Mouse (Mus musculus) stomach, postnatal 0 days (tissue): ENCODE measurements around the gene Aarsd1. TPM values are rescaled to one million over a fixed set of nuclear protein-coding genes. Genes with fewer than 3 reads are reported as not detected.
"Not testable (repeated sequence)": the region's sequence is repeated elsewhere in the genome, so short reads cannot be mapped to it uniquely, and the experiment has no call there.

ENCODE experiments used
- ATAC-seq: fragments of 200-750 bp; cut with Nextera tagmentation; 2 replicates; pipeline ENCODE4 v1.8.0; 2017; ENCODE audit not compliant: low FRiP score, low TSS enrichment
- DNase-seq: peaks from one replicate; pipeline ENCODE4 v3.0.0-alpha.2; 2016; ENCODE audit warnings: low spot score
- H3K27ac ChIP-seq: fragments of 300-500 bp; sonication (generic); replicated peaks from 2 replicates; pipeline ENCODE4 v1.5.1; 2014; ENCODE audit warnings: mild to moderate bottlenecking, control low read depth
- H3K27me3 ChIP-seq: fragments of 300-500 bp; sonication (generic); 2 replicates; pipeline ENCODE4 v1.6.1; 2014; ENCODE audit warnings: low read length; ENCODE audit not compliant: control insufficient read depth, insufficient read depth
- H3K36me3 ChIP-seq: fragments of 300-500 bp; sonication (generic); 2 replicates; pipeline ENCODE4 v1.6.1; 2014; ENCODE audit warnings: low read length, mixed read lengths; ENCODE audit not compliant: control insufficient read depth, insufficient read depth
- H3K4me1 ChIP-seq: fragments of 300-500 bp; sonication (generic); replicated peaks from 2 replicates; pipeline ENCODE4 v1.6.1; 2014; ENCODE audit warnings: antibody characterized with exemption; ENCODE audit not compliant: control insufficient read depth, insufficient read depth
- H3K4me2 ChIP-seq: fragments of 300-500 bp; sonication (generic); replicated peaks from 2 replicates; pipeline ENCODE4 v1.6.1; 2014; ENCODE audit warnings: low read depth, mild to moderate bottlenecking, control low read depth, moderate library complexity
- H3K4me3 ChIP-seq: fragments of 300-500 bp; sonication (generic); 2 replicates; pipeline ENCODE4 v1.5.1; 2014; ENCODE audit warnings: low read depth, low read length, control low read depth
- H3K9ac ChIP-seq: fragments of 300-500 bp; sonication (generic); 2 replicates; pipeline ENCODE4 v1.6.1; 2014; ENCODE audit warnings: mild to moderate bottlenecking, low read length, control low read depth, mixed read lengths
- H3K9me3 ChIP-seq: fragments of 300-500 bp; sonication (generic); 2 replicates; pipeline ENCODE4 v1.6.1; 2016; ENCODE audit warnings: low read length; ENCODE audit not compliant: control insufficient read depth
- CTCF ChIP-seq: IDR thresholded peaks from 2 replicates; pipeline ENCODE4 v1.5.1; 2016; ENCODE audit warnings: antibody characterized with exemption, low read depth, mild to moderate bottlenecking, moderate library complexity
- EP300 ChIP-seq: optimal IDR thresholded peaks from 2 replicates; pipeline ENCODE3; 2016; ENCODE audit warnings: antibody characterized with exemption
- WGBS: fragments of 180-500 bp; shearing (Covaris S2); extraction: QIAGEN DNeasy Blood & Tissue Kit; methylation state at CpG from one replicate; pipeline ENCODE4 v1.1.7; 2014; 5-methylcytosine and 5-hydroxymethylcytosine counted together
- polyA plus RNA-seq: library from polyadenylated mRNA; unstranded; fragments of >200 nt; fragmentation: Nextera tagmentation; extraction: Ambion mirVana; gene quantifications from 2 replicates; pipeline ENCODE4 v1.2.1, GENCODE M21; 2015

Aarsd1 gene
- polyA plus RNA-seq, 1 experiment from 2014 or later: 29.8 TPM

- ATAC-seq (peak; percentile 99), DNase-seq (peak; percentile 99)
- WGBS: under 1% methylated on average over 42 of the region's 42 CpGs
- Histone ChIP-seq H3K4me3 (peak within 1 kb of the TSS; percentile 78), H3K4me2 (peak within 1 kb of the TSS; percentile 74), H3K27me3 (no peaks in the 10 kb centered on the region), H3K9me3 (no peaks in the 10 kb centered on the region), H3K9ac (peak within 1 kb of the TSS; percentile 97), H3K4me1 (no peaks in the 10 kb centered on the region), H3K27ac (peak within 1 kb of the TSS; percentile 91), H3K36me3 (peaks cover 13% of the 10 kb centered on the region)
- TF ChIP-seq EP300: peak; percentile 85
- TF ChIP-seq CTCF: peak; percentile 89
Measured at GRCm38 (mm10) chr11:101442127-101442693, 24.8 kb upstream of the Aarsd1 start, which contains the start of gene Rpl27. Gene Rpl27, plus strand, starts transcription at chr11:101442298.

- H3K27me3 ChIP-seq, ATAC-seq, H3K9ac ChIP-seq, H3K27ac ChIP-seq, H3K4me1 ChIP-seq, DNase-seq, H3K9me3 ChIP-seq: not testable (repeated sequence)
- WGBS: 34% methylated on average over 13 of the region's 15 CpGs
- peaks cover 13% of the 10 kb centered on the region for H3K36me3 ChIP-seq
- H3K4me3 ChIP-seq: peak overlapping the region; percentile 21
- H3K4me2 ChIP-seq: peak overlapping the region; percentile 44; the same call in 1 of the 2 replicates
Measured at GRCm38 (mm10) chr11:101441450-101442126, 24.2 kb upstream of the Aarsd1 start.

GRCm38 (mm10) chr11:101438006-101438405 lies 20.6 kb upstream of the Aarsd1 start:
- not testable (repeated sequence) for H3K4me2 ChIP-seq, H3K36me3 ChIP-seq, H3K9me3 ChIP-seq, H3K9ac ChIP-seq, ATAC-seq, H3K27ac ChIP-seq, H3K4me1 ChIP-seq, H3K4me3 ChIP-seq, DNase-seq, H3K27me3 ChIP-seq
- 48% methylated on average over 3 of the region's 3 CpGs for WGBS

GRCm38 (mm10) chr11:101436916-101437315 lies 19.5 kb upstream of the Aarsd1 start:
- Histone ChIP-seq H3K4me3 (no peak overlapping the region), H3K4me1 (no peaks in the 10 kb centered on the region), H3K4me2 (no peak overlapping the region), H3K27me3 (no peaks in the 10 kb centered on the region), H3K36me3 (peaks cover 10% of the 10 kb centered on the region), H3K9ac (no peak overlapping the region), H3K9me3 (no peaks in the 10 kb centered on the region), H3K27ac (no peak overlapping the region)
- ATAC-seq (no peak), DNase-seq (no peak)
- TF ChIP-seq EP300 (no peak), CTCF (no peak)
- WGBS: 87% methylated on average over 4 of the region's 4 CpGs

- Histone ChIP-seq H3K4me3 (no peak overlapping the region), H3K9ac (no peak overlapping the region), H3K4me1 (no peaks in the 10 kb centered on the region), H3K9me3 (no peaks in the 10 kb centered on the region), H3K36me3 (peaks cover 13% of the 10 kb centered on the region), H3K27ac (no peak overlapping the region), H3K4me2 (no peak overlapping the region), H3K27me3 (no peaks in the 10 kb centered on the region)
- no peak for TF ChIP-seq EP300
- no peak for TF ChIP-seq CTCF
- DNase-seq: no peak
- ATAC-seq: no peak
- WGBS: 60% methylated on average over 4 of the region's 4 CpGs
Measured at GRCm38 (mm10) chr11:101435831-101436230, 18.4 kb upstream of the Aarsd1 start.

GRCm38 (mm10) chr11:101433396-101433795 lies 16.0 kb upstream of the Aarsd1 start:
- ATAC-seq: no peak
- 86% methylated on average over 13 of the region's 13 CpGs for WGBS
- no peak overlapping the region for H3K27ac ChIP-seq

More at GRCm38 (mm10) chr11:101433396-101433795, 16.0 kb upstream of the Aarsd1 start:
- Histone ChIP-seq H3K4me1 (no peaks in the 10 kb centered on the region), H3K4me3 (no peak overlapping the region), H3K4me2 (no peak overlapping the region), H3K9me3 (no peaks in the 10 kb centered on the region), H3K36me3 (peaks cover 13% of the 10 kb centered on the region), H3K27me3 (no peaks in the 10 kb centered on the region), H3K9ac (no peak overlapping the region)
- no peak for TF ChIP-seq EP300
- no peak for TF ChIP-seq CTCF
- DNase-seq: no peak
